Mouse (Mus musculus): ENCODE measurements around the gene Cers5. TPM values are rescaled to one million over a fixed set of nuclear protein-coding genes. Genes with fewer than 3 reads are reported as not detected.

The Cers5 gene
- total RNA-seq, 2 experiments from 2014 or later, result 4.9 to 5.9 TPM

DNA sequence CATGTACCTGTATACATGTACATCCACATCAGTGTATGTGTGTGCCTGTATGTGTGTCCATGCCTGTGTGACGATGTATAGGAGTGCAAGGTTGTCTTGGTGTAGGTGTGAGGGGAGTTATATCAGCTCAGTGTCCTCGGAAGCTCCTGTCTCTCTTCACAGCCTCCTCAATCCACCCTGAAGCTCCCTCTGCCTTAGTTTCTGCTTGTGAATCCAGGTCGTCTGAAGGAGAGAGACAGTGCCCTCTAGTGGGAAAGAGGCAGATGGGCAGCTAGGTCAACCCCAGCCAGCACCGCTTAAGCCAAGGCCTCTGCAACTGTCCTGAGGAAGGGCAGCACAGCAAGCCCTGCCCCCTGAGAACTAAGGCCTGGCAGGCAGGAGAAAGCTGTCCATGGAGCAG lies 84.0 kb downstream of the Cers5 start:
- peak in 1 of 2 experiments; percentile 35 for DNase-seq
- intact Hi-C loops (cut with DNase I), result loop anchor here (1.0 to 5.0 kb wide), 2 partner anchors 92 to 191 kb away; no protein-coding TSS in a partner anchor

Other genes with a start within 250 kb of the Cers5 start
- gene Faim2, start 244.7 kb downstream of the Cers5 start, total RNA-seq (2021), result under 1 TPM; 0.05 to 0.26 TPM
- not detected for gene Aqp2, start 193.8 kb downstream of the Cers5 start, total RNA-seq (2021)
- not detected for gene Aqp5, start 182.1 kb downstream of the Cers5 start, total RNA-seq (2021)
- not detected for gene Aqp6, start 171.5 kb downstream of the Cers5 start, total RNA-seq (2021)
- gene Racgap1, start 121.2 kb downstream of the Cers5 start, total RNA-seq (2021), result 1 to 10 TPM; 1.9 to 2.4 TPM
- under 1 TPM; 0.10 TPM for gene Asic1, start 102.5 kb downstream of the Cers5 start, total RNA-seq (2021)
- gene Smarcd1, start 70.8 kb downstream of the Cers5 start, total RNA-seq (2021), result 1 to 10 TPM; 5.5 to 6.1 TPM
- 1 to 10 TPM in 1 of 2 experiments, not detected in 1; 1.2 TPM for gene Gm17349, start 67.4 kb downstream of the Cers5 start, total RNA-seq (2021)
- 100 to 1,000 TPM; 569 to 657 TPM for gene Gpd1, start 55.4 kb downstream of the Cers5 start, total RNA-seq (2021)
- gene Cox14, start 47.3 kb downstream of the Cers5 start, total RNA-seq (2021), result 100 to 1,000 TPM; 151 to 159 TPM
- 10 to 100 TPM in 1 of 2 experiments, 1 to 10 TPM in 1; 9.3 to 10.3 TPM for gene Lima1, start 102.6 kb upstream of the Cers5 start, total RNA-seq (2021)
- under 1 TPM; 0.07 to 0.10 TPM for gene Fam186a, start 194.2 kb upstream of the Cers5 start, total RNA-seq (2021)
- gene Larp4, start 197.2 kb upstream of the Cers5 start, total RNA-seq (2021), result 10 to 100 TPM; 42.1 to 45.5 TPM

Data from gastrocnemius, postnatal 36 days (tissue).